Mouse (Mus musculus): Measurements from ENCODE around the gene Mex3d. TPM values are rescaled to one million over a fixed set of nuclear protein-coding genes. Genes with fewer than 3 reads are reported as not detected.

Mex3d gene
- polyA plus RNA-seq, 1 experiment: 17.2 TPM

- no peaks in the 10 kb centered on the region for H3K9me3 ChIP-seq
- TF ChIP-seq GATA1 (IDR thresholded peaks at IDR 0.05; ENCODE audit: borderline replicate concordance, low read length): no peak
- no peak for TF ChIP-seq FLI1 (IDR thresholded peaks at IDR 0.05; ENCODE audit: low read length)
- peaks cover 100% of the 10 kb centered on the region for H3K36me3 ChIP-seq (replicated peaks; ENCODE audit: low read length)
- H3K4me3 ChIP-seq (replicated peaks): no peak overlapping the region
- peaks cover 32% of the 10 kb centered on the region for H3K4me1 ChIP-seq
- H3K27me3 ChIP-seq (replicated peaks): no peaks in the 10 kb centered on the region
Measured at GRCm38 (mm10) chr10:80417371-80417770, 29.9 kb upstream of the Mex3d start.

- Histone ChIP-seq H3K36me3 (replicated peaks; ENCODE audit: low read length) (peaks cover 100% of the 10 kb centered on the region), H3K27me3 (replicated peaks) (no peaks in the 10 kb centered on the region), H3K4me1 (peaks cover 34% of the 10 kb centered on the region), H3K9me3 (no peaks in the 10 kb centered on the region), H3K4me3 (replicated peaks) (peak overlapping the region; percentile 35)
- TF ChIP-seq GATA1 (IDR thresholded peaks at IDR 0.05; ENCODE audit: borderline replicate concordance, low read length) (no peak), FLI1 (IDR thresholded peaks at IDR 0.05; ENCODE audit: low read length) (no peak)
Measured at GRCm38 (mm10) chr10:80415566-80415965, 28.1 kb upstream of the Mex3d start.

GRCm38 (mm10) chr10:80412656-80413541 is 25.4 kb upstream of the Mex3d start:
- TF ChIP-seq FLI1 (IDR thresholded peaks at IDR 0.05; ENCODE audit: low read length): no peak
- no peak for TF ChIP-seq GATA1 (IDR thresholded peaks at IDR 0.05; ENCODE audit: borderline replicate concordance, low read length)
- no peak overlapping the region for H3K4me3 ChIP-seq (replicated peaks)
- peaks cover 48% of the 10 kb centered on the region for H3K4me1 ChIP-seq
- H3K9me3 ChIP-seq: no peaks in the 10 kb centered on the region
- no peaks in the 10 kb centered on the region for H3K27me3 ChIP-seq (replicated peaks)
- peaks cover 96% of the 10 kb centered on the region for H3K36me3 ChIP-seq (replicated peaks; ENCODE audit: low read length)

GRCm38 (mm10) chr10:80407924-80408323 is 20.5 kb upstream of the Mex3d start:
- TF ChIP-seq FLI1 (IDR thresholded peaks at IDR 0.05; ENCODE audit: low read length) (no peak), GATA1 (IDR thresholded peaks at IDR 0.05; ENCODE audit: borderline replicate concordance, low read length) (no peak)
- 0 out of 2 replicates have a peak, but pooled peaks cover 5% of the 10 kb centered on the region for H3K9me3 ChIP-seq
- H3K4me3 ChIP-seq (replicated peaks): peak overlapping the region; percentile 96
- no peaks in the 10 kb centered on the region for H3K27me3 ChIP-seq (replicated peaks)
- peaks cover 71% of the 10 kb centered on the region for H3K36me3 ChIP-seq (replicated peaks; ENCODE audit: low read length)
- peaks cover 89% of the 10 kb centered on the region for H3K4me1 ChIP-seq

GRCm38 (mm10) chr10:80406684-80407501 is 19.4 kb upstream of the Mex3d start, which contains the start of gene Uqcr11:
TSS of gene Uqcr11 (minus strand) at chr10:80406830.
- peaks cover 70% of the 10 kb centered on the region for H3K36me3 ChIP-seq (replicated peaks; ENCODE audit: low read length)
- TF ChIP-seq FLI1 (IDR thresholded peaks at IDR 0.05; ENCODE audit: low read length): peak; percentile 64; the same call in 1 of the 2 replicates
- TF ChIP-seq GATA1 (IDR thresholded peaks at IDR 0.05; ENCODE audit: borderline replicate concordance, low read length): no peak
- H3K4me1 ChIP-seq: peaks cover 83% of the 10 kb centered on the region
- no peaks in the 10 kb centered on the region for H3K27me3 ChIP-seq (replicated peaks)
- peak within 1 kb of the TSS; percentile 96 for H3K4me3 ChIP-seq (replicated peaks)
- H3K9me3 ChIP-seq: 0 out of 2 replicates have a peak, but pooled peaks cover 5% of the 10 kb centered on the region

GRCm38 (mm10) chr10:80405481-80406173 is 18.2 kb upstream of the Mex3d start:
- H3K4me3 ChIP-seq (replicated peaks): peak overlapping the region; percentile 96
- H3K36me3 ChIP-seq (replicated peaks; ENCODE audit: low read length): peaks cover 67% of the 10 kb centered on the region
- peaks cover 84% of the 10 kb centered on the region for H3K4me1 ChIP-seq

GRCm38 (mm10) chr10:80403044-80403692 is 15.7 kb upstream of the Mex3d start:
- Histone ChIP-seq H3K36me3 (replicated peaks; ENCODE audit: low read length) (peaks cover 44% of the 10 kb centered on the region), H3K4me3 (replicated peaks) (no peak overlapping the region), H3K4me1 (peaks cover 73% of the 10 kb centered on the region), H3K27me3 (replicated peaks) (no peaks in the 10 kb centered on the region), H3K9me3 (0 out of 2 replicates have a peak, but pooled peaks cover 5% of the 10 kb centered on the region)
- TF ChIP-seq FLI1 (IDR thresholded peaks at IDR 0.05; ENCODE audit: low read length): no peak
- TF ChIP-seq GATA1 (IDR thresholded peaks at IDR 0.05; ENCODE audit: borderline replicate concordance, low read length): no peak

More at GRCm38 (mm10) chr10:80405481-80406173, 18.2 kb upstream of the Mex3d start:
- TF ChIP-seq FLI1 (IDR thresholded peaks at IDR 0.05; ENCODE audit: low read length): no peak
- no peak for TF ChIP-seq GATA1 (IDR thresholded peaks at IDR 0.05; ENCODE audit: borderline replicate concordance, low read length)
- 0 out of 2 replicates have a peak, but pooled peaks cover 5% of the 10 kb centered on the region for H3K9me3 ChIP-seq
- H3K27me3 ChIP-seq (replicated peaks): no peaks in the 10 kb centered on the region

- 0 out of 2 replicates have a peak, but pooled peaks cover 5% of the 10 kb centered on the region for H3K9me3 ChIP-seq
- peaks cover 62% of the 10 kb centered on the region for H3K36me3 ChIP-seq (replicated peaks; ENCODE audit: low read length)
- H3K27me3 ChIP-seq (replicated peaks): no peaks in the 10 kb centered on the region
- peak overlapping the region; percentile 91 for H3K4me3 ChIP-seq (replicated peaks)
- H3K4me1 ChIP-seq: peaks cover 79% of the 10 kb centered on the region
- TF ChIP-seq FLI1 (IDR thresholded peaks at IDR 0.05; ENCODE audit: low read length): no peak
- no peak for TF ChIP-seq GATA1 (IDR thresholded peaks at IDR 0.05; ENCODE audit: borderline replicate concordance, low read length)
Measured at GRCm38 (mm10) chr10:80400704-80401161, 13.3 kb upstream of the Mex3d start.
